Mouse (Mus musculus) midbrain, embryonic 16.5 days (tissue): ENCODE results near the gene Gm597. TPM values are rescaled to one million over a fixed set of nuclear protein-coding genes. Genes with fewer than 3 reads are reported as not detected.

Source experiments
- ATAC-seq: fragments of 200-750 bp; cut with Nextera tagmentation; 2 replicates; pipeline ENCODE4 v1.8.0; 2017; ENCODE audit warnings: moderate TSS enrichment
- H3K27ac ChIP-seq: fragments of 300-500 bp; sonication (generic); 2 replicates; pipeline ENCODE4 v1.5.1; 2014; ENCODE audit warnings: mild to moderate bottlenecking, low read length, mixed read lengths
- H3K27me3 ChIP-seq: fragments of 300-500 bp; sonication (generic); 2 replicates; pipeline ENCODE4 v1.6.1; 2014; ENCODE audit warnings: low read depth, low read length, mixed read lengths; ENCODE audit not compliant: control insufficient read depth, insufficient read depth
- H3K36me3 ChIP-seq: fragments of 300-500 bp; sonication (generic); 2 replicates; pipeline ENCODE4 v1.6.1; 2014; ENCODE audit warnings: mild to moderate bottlenecking, low read length, moderate library complexity, mixed read lengths; ENCODE audit not compliant: control insufficient read depth, insufficient read depth
- H3K4me1 ChIP-seq: fragments of 300-500 bp; sonication (generic); 2 replicates; pipeline ENCODE4 v1.6.1; 2014; ENCODE audit warnings: mild to moderate bottlenecking, low read length, mixed read lengths; ENCODE audit not compliant: control insufficient read depth, insufficient read depth
- H3K4me2 ChIP-seq: fragments of 300-500 bp; sonication (generic); 2 replicates; pipeline ENCODE4 v1.6.1; 2014; ENCODE audit warnings: mild to moderate bottlenecking, low read length, mixed read lengths
- H3K4me3 ChIP-seq: fragments of 300-500 bp; sonication (generic); 2 replicates; pipeline ENCODE4 v1.5.1; 2014; ENCODE audit warnings: low read depth, mild to moderate bottlenecking, low read length, moderate library complexity, mixed read lengths
- H3K9ac ChIP-seq: fragments of 300-500 bp; sonication (generic); 2 replicates; pipeline ENCODE4 v1.6.1; 2014; ENCODE audit warnings: low read depth, low read length, mixed read lengths
- H3K9me3 ChIP-seq: fragments of 300-500 bp; sonication (generic); replicated peaks from 2 replicates; pipeline ENCODE4 v1.6.1; 2014; ENCODE audit warnings: mild to moderate bottlenecking, low read length, mixed read lengths; ENCODE audit not compliant: control insufficient read depth, poor library complexity, severe bottlenecking
- WGBS: fragments of 180-500 bp; shearing (Covaris S2); extraction: QIAGEN DNeasy Blood & Tissue Kit; methylation state at CpG from one replicate; pipeline ENCODE4 v1.1.7; 2014; 5-methylcytosine and 5-hydroxymethylcytosine counted together
- polyA plus RNA-seq: library from polyadenylated mRNA; unstranded; fragments of >200 nt; fragmentation: Nextera tagmentation; extraction: Ambion mirVana; gene quantifications from 2 replicates; pipeline ENCODE4 v1.2.1, GENCODE M21; 2015

Gene Gm597
- polyA plus RNA-seq: not detected in 2 replicates

- no peak within 1 kb of the TSS for H3K9ac ChIP-seq
- no peak for ATAC-seq
These were observed at the start of gene Gm597 for GRCm38 (mm10) chr1:28780152-28780551. TSS of gene Gm597 (minus strand) at chr1:28780252.

GRCm38 (mm10) chr1:28807689-28808088, 27.6 kb upstream of the Gm597 start:
- H3K4me2 ChIP-seq: no peak overlapping the region
- H3K27ac ChIP-seq: no peak overlapping the region
- no peaks in the 10 kb centered on the region for H3K27me3 ChIP-seq
- no peak for ATAC-seq
- H3K9ac ChIP-seq: no peak overlapping the region
- H3K4me3 ChIP-seq: no peak overlapping the region
- 100% methylated on average over 1 of the region's 1 CpGs for WGBS
- H3K36me3 ChIP-seq: no peaks in the 10 kb centered on the region
- no peaks in the 10 kb centered on the region for H3K4me1 ChIP-seq
- no peaks in the 10 kb centered on the region for H3K9me3 ChIP-seq

More at GRCm38 (mm10) chr1:28780152-28780551, at the start of gene Gm597:
- H3K9me3 ChIP-seq: no peaks in the 10 kb centered on the region
- H3K36me3 ChIP-seq: no peaks in the 10 kb centered on the region
- H3K4me1 ChIP-seq: no peaks in the 10 kb centered on the region
- H3K27me3 ChIP-seq: no peaks in the 10 kb centered on the region
- H3K27ac ChIP-seq: no peak within 1 kb of the TSS
- H3K4me3 ChIP-seq: no peak within 1 kb of the TSS
- no peak within 1 kb of the TSS for H3K4me2 ChIP-seq

- no peaks in the 10 kb centered on the region for H3K27me3 ChIP-seq
- H3K9me3 ChIP-seq: no peaks in the 10 kb centered on the region
- no peaks in the 10 kb centered on the region for H3K36me3 ChIP-seq
- H3K4me3 ChIP-seq: no peak overlapping the region
- H3K4me1 ChIP-seq: no peaks in the 10 kb centered on the region
- H3K9ac ChIP-seq: no peak overlapping the region
- ATAC-seq: no peak
- H3K27ac ChIP-seq: no peak overlapping the region
- no peak overlapping the region for H3K4me2 ChIP-seq
These were observed 26.6 kb upstream of the Gm597 start for GRCm38 (mm10) chr1:28806618-28807017.

GRCm38 (mm10) chr1:28800881-28801280, 20.8 kb upstream of the Gm597 start:
- no peaks in the 10 kb centered on the region for H3K36me3 ChIP-seq
- no peaks in the 10 kb centered on the region for H3K9me3 ChIP-seq
- no peak overlapping the region for H3K27ac ChIP-seq
- ATAC-seq: no peak
- no peak overlapping the region for H3K9ac ChIP-seq
- 92% methylated on average over 14 of the region's 14 CpGs for WGBS
- H3K4me3 ChIP-seq: no peak overlapping the region
- no peak overlapping the region for H3K4me2 ChIP-seq
- H3K27me3 ChIP-seq: no peaks in the 10 kb centered on the region
- no peaks in the 10 kb centered on the region for H3K4me1 ChIP-seq
